ENCODE assay signal across 9 mouse cellular contexts in genomic region chr1:179854288-179854965, GRCm38 (mm10). TPM values are rescaled to one million over a fixed set of nuclear protein-coding genes. Genes with fewer than 3 reads are reported as not detected.
DNase-seq lines count a peak whose midpoint lies in the region; ATAC-seq lines count a peak whose summit lies in the region.
"Had no signal": no experiment of that assay in that cellular context is flagged by ENCODE, and none has a peak within 500 bp of the region (broad histone marks: within the 10 kb centered on the region; RNA-seq: fewer than 3 reads in every experiment).

No protein-coding gene starts in this region.

- H3K27me3 ChIP-seq in lung, embryonic 16.5 days (ENCODE audit: control insufficient read depth, insufficient read depth, low read depth, low read length), result no peaks in the 10 kb centered on the region
- no peaks in the 10 kb centered on the region for H3K27me3 ChIP-seq in forebrain, embryonic 10.5 days (ENCODE audit: poor library complexity, severe bottlenecking)

- 26% methylated on average over 12 of the region's 12 CpGs for WGBS in lung, embryonic 16.5 days
- WGBS in forebrain, embryonic 10.5 days, result 68% methylated on average over 12 of the region's 12 CpGs

- H3K27ac ChIP-seq in lung, embryonic 16.5 days (ENCODE audit: low read length), result no peak overlapping the region
- H3K27ac ChIP-seq in forebrain, embryonic 10.5 days, result no peak overlapping the region

- H3K36me3 ChIP-seq in lung, embryonic 16.5 days (ENCODE audit: control insufficient read depth, insufficient read depth, low read length), result no peaks in the 10 kb centered on the region
- no peaks in the 10 kb centered on the region for H3K36me3 ChIP-seq in forebrain, embryonic 10.5 days (replicated peaks)

- no peaks in the 10 kb centered on the region for H3K9me3 ChIP-seq in lung, embryonic 16.5 days (ENCODE audit: control insufficient read depth, low read length)
- no peaks in the 10 kb centered on the region for H3K9me3 ChIP-seq in forebrain, embryonic 10.5 days

- ATAC-seq in lung, embryonic 16.5 days (ENCODE audit: low read depth), result 0 out of 2 replicates have a peak, but pooled peaks have one; percentile 38

- H3K9ac ChIP-seq in lung, embryonic 16.5 days (ENCODE audit: low read length), result no peak overlapping the region

- H3K4me2 ChIP-seq in lung, embryonic 16.5 days (ENCODE audit: low read depth, low read length), result no peak overlapping the region

- no peak overlapping the region for H3K4me3 ChIP-seq in lung, embryonic 16.5 days (ENCODE audit: low read length)
- H3K4me3 ChIP-seq in forebrain, embryonic 10.5 days, result no peak overlapping the region

- no peaks in the 10 kb centered on the region for H3K4me1 ChIP-seq in lung, embryonic 16.5 days (replicated peaks; ENCODE audit: control insufficient read depth, insufficient read depth, low read length)
- peaks cover 4% of the 10 kb centered on the region; the same call in 1 of the 2 replicates for H3K4me1 ChIP-seq in forebrain, embryonic 10.5 days

- intact Hi-C loops in gastrocnemius, postnatal 14 days (cut with DNase I; ENCODE audit: low total_unique reads), result loop anchor here (10.0 kb wide), 1 partner anchor 360 kb away; no protein-coding TSS in a partner anchor

- DNase-seq in gastrocnemius, adult 18-20 months (ENCODE audit: low spot score), result peak; percentile 25
- no peak for DNase-seq in gastrocnemius, postnatal 14 days
- DNase-seq in MN1 (ENCODE audit: low spot score), result peak; percentile 35
- DNase-seq in layer of hippocampus, adult 18-20 months (ENCODE audit: low spot score in 2 of 2), result peak; percentile 39 to 91
- DNase-seq in forebrain, embryonic 10.5 days (ENCODE audit: extremely low spot score, low spot score), result no peak
- no peak for DNase-seq in retina, embryonic 14.5 days (ENCODE audit: low spot score)
- no peak for DNase-seq in thymus, adult 18-20 months

RNA-seq across cellular contexts. Expression of gene Ahctf1, which starts 50.9 kb away (rescaled TPM):
- total RNA-seq in gastrocnemius, adult 18-20 months (2021), result 10 to 100 TPM; 15.0 to 17.5 TPM
- 10 to 100 TPM; 14.8 to 17.8 TPM for total RNA-seq in gastrocnemius, postnatal 14 days (2021)
- total RNA-seq in layer of hippocampus, adult 18-20 months (2021), result 10 to 100 TPM; 41.2 to 43.1 TPM
- 17.7 and 19.6 TPM in 2 replicates for polyA plus RNA-seq in lung, embryonic 16.5 days (2015; fragmentation: Nextera tagmentation; extraction: Ambion mirVana)
- 33.0 and 34.5 TPM in 2 replicates for polyA plus RNA-seq in forebrain, embryonic 10.5 days (2016; fragmentation: Nextera tagmentation; extraction: Ambion mirVana)

RNA-seq across cellular contexts. Expression of gene Gm10518, which starts 51.3 kb away (rescaled TPM):
- not detected for total RNA-seq in gastrocnemius, adult 18-20 months (2021)
- total RNA-seq in gastrocnemius, postnatal 14 days (2021), result not detected
- total RNA-seq in layer of hippocampus, adult 18-20 months (2021), result not detected
- polyA plus RNA-seq in lung, embryonic 16.5 days (2015; fragmentation: Nextera tagmentation; extraction: Ambion mirVana), result not detected in 2 replicates
- 0.17 and 0.23 TPM in 2 replicates for polyA plus RNA-seq in forebrain, embryonic 10.5 days (2016; fragmentation: Nextera tagmentation; extraction: Ambion mirVana)
- polyA plus RNA-seq: embryonic facial prominence, embryonic 14.5 days had no signal

Comparison
In these comparisons a context has a peak if more than half of its experiments do, and no peak if none do; other contexts are left out.
1. DNase-seq: peak in gastrocnemius, adult 18-20 months (single experiment), MN1 (single experiment) and layer of hippocampus, adult 18-20 months (2 of 2); none in gastrocnemius, postnatal 14 days (single experiment), forebrain, embryonic 10.5 days (single experiment), retina, embryonic 14.5 days (single experiment) and thymus, adult 18-20 months (0 of 2).